Mouse (Mus musculus): ENCODE measurements around the gene Ablim2. TPM values are rescaled to one million over a fixed set of nuclear protein-coding genes. Genes with fewer than 3 reads are reported as not detected.

Ablim2 gene
- 85.5 and 98.2 TPM in 2 replicates for polyA plus RNA-seq (2021; fragmentation: Nextera tagmentation)
- long read RNA-seq, experiment 1, transcript Ablim2-211 (9 exons, 928 nt): major isoform, 5 of 114 reads
- long read RNA-seq, experiment 1, partial matches to known transcripts: 34 of 114 reads
- long read RNA-seq, experiment 1, other reads (novel, unspliced or antisense): 75 of 114 reads
- long read RNA-seq, experiment 2, partial matches to known transcripts: 22 of 33 reads
- long read RNA-seq, experiment 2, other reads (novel, unspliced or antisense): 11 of 33 reads

DNA sequence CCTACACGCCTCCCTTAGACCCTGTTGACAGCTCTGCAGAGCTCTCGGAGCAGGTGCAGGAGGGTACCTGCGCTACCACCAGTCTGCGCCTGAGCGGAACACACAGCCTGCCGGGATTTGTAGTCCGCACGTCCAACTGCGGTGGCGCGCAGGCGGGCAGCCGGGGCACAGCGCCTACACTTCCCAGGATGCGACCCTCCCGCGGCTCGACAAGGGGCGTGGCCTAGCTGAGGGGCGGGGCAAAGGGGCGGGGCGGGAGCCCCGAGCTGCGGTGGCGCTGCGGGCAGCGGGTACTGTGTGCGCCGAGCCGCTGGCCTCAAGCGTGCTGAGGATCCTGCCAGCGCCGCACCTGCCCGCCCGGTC, at the start of gene Ablim2:
Ablim2 (plus strand) TSS at position 242 of the 363 bp plus-strand sequence.

DNA sequence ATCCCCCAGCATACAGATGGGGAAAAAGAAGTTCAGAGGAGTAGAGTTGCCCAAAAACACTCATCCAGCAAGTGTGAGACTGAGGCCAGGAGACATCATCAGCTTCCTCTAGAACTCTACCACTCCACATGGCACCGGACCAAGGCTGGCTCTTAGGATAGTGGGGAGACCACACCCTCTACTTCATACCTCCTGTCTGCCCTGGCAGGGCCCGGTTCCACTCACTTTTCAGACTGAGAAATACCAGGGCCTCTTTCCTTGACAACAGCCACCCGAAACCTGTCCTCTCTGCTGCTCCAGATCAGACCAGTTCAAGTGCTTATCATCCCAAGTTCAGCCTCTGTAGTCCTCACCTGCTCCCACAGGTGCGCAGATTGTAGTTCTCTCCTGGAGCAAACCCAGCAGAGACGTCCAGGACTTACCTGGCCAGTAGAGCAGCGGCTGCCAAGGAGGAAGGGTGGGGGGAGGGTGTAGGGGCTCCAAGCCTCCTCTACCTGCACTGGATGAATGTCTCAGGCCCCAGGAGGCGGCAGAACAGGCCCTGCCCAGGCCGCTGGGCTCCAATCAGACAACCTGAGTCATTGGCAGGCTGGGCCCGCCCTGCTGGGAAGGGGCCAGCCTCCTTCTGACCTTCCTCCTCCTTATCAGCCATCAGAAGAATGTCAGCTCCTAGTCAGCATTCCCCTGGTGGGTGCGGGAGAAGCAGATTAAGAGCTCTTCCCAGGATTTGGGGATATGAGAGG, 18.0 kb upstream of the Ablim2 start, which contains the start of gene Sh3tc1:
Sh3tc1 (minus strand) TSS at position 452 of the 743 bp plus-strand sequence.

DNA sequence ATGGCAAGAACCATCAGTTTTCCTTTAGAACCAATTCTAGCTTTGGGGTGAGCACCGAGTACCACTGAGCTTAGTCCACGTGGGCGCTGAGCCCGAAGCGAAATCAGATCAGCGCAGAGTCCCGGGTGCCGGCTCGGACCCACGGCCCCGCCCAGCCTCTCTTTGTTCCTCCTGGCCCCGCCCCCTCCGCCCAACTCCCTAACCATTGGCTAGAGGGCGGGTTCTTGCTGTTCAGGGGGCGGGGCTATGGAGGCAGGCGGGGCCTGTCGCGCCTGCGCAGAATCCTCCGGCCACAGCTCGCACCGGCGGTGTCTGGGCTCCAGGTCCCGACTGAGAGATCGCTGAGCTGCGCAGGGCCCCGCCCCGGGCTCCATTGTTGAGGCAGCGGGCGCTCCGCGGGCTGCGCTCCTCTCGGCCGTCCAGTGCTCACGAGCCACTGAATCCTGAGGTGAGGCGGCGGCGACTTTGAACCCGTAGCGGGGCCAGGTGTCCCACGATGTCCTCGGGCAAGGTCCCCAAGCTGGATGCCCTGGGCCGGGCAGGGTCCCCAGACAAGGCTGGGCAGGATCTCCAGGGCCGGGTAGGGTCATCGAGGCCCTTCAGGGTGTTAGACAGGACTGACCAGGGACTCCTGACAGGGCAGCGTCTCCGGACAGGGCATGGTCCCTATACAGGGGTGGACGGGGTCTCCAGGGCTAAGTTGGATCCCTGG, 135.6 kb downstream of the Ablim2 start, which contains the start of gene Afap1:
Afap1 (plus strand) TSS at position 227 of the 712 bp plus-strand sequence.

Other genes with a start within 250 kb of the Ablim2 start
- gene Cpz, start 232.2 kb upstream of the Ablim2 start, polyA plus RNA-seq (2021; fragmentation: Nextera tagmentation): 0.24 and 0.31 TPM in 2 replicates
- gene Trmt44, start 182.8 kb upstream of the Ablim2 start, polyA plus RNA-seq (2021; fragmentation: Nextera tagmentation): 1.3 TPM in 2 replicates
- 7.1 and 8.5 TPM in 2 replicates for gene Acox3, start 174.8 kb upstream of the Ablim2 start, polyA plus RNA-seq (2021; fragmentation: Nextera tagmentation)
- 2.8 and 7.9 TPM in 2 replicates for gene Htra3, start 78.1 kb upstream of the Ablim2 start, polyA plus RNA-seq (2021; fragmentation: Nextera tagmentation)
- gene Sh3tc1, start 17.9 kb upstream of the Ablim2 start, polyA plus RNA-seq (2021; fragmentation: Nextera tagmentation): 0.50 and 0.91 TPM in 2 replicates
- gene Afap1, start 135.4 kb downstream of the Ablim2 start, polyA plus RNA-seq (2021; fragmentation: Nextera tagmentation): 10.1 and 12.0 TPM in 2 replicates

Data from left cerebral cortex, adult 6 months (tissue).